Mouse (Mus musculus) lung, adult 2 months (tissue): Measurements from ENCODE around the gene Fam234b.

ENCODE experiments used
- CTCF ChIP-seq: fragments of 200-500 bp; IDR thresholded peaks from 2 replicates; pipeline ENCODE4 v1.5.1; 2011; ENCODE audit warnings: mild to moderate bottlenecking, low read length, control low read depth; ENCODE audit not compliant: insufficient read depth
- POLR2A ChIP-seq: fragments of 200-500 bp; IDR thresholded peaks from 2 replicates; pipeline ENCODE4 v1.6.1; 2011; ENCODE audit warnings: low read depth, mild to moderate bottlenecking, control low read depth, low read length, borderline replicate concordance; ENCODE audit errors: extremely low read depth

DNA sequence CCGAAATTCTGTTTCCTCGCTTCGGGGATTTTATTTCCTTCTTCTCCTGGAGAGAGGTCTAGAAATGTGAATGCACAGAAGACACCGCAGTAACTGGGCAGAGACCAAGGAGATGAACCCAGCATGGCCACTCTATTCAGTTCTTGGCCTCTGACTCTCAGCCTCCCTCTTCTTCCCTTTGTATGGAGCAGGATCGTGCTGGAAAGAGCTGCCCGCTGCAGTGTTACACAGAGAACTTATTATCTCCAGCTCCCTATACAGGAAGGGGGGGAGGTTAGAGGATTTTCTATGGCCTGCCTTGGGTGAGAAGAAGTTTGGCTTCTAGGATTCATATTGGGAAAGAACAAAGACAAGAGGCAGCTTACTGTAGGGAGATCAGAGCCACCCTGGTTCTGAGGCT, 7.7 kb upstream of the Fam234b start:
- no peak for TF ChIP-seq POLR2A
- no peak for TF ChIP-seq CTCF
